Mouse (Mus musculus) thymus, adult 2 months (tissue): ENCODE results near the gene Fgf18.

Experiments
- CTCF ChIP-seq: fragments of 200-500 bp; IDR thresholded peaks from 2 replicates; pipeline ENCODE4 v1.5.1; 2012; ENCODE audit warnings: mild to moderate bottlenecking, control low read depth, low read length, moderate library complexity, borderline replicate concordance; ENCODE audit not compliant: control insufficient read depth, poor library complexity, insufficient read depth; ENCODE audit errors: extremely low read depth
- POLR2A ChIP-seq: fragments of 200-500 bp; IDR thresholded peaks from 2 replicates; pipeline ENCODE4 v1.6.1; 2012; ENCODE audit warnings: mild to moderate bottlenecking, low read length, control low read depth, moderate library complexity; ENCODE audit not compliant: control insufficient read depth, poor library complexity, insufficient read depth; ENCODE audit errors: extremely low read depth

GRCm38 (mm10) chr11:33145201-33146142 lies 1.7 kb downstream of the Fgf18 start:
- TF ChIP-seq POLR2A (no peak), CTCF (no peak)
